Mouse (Mus musculus): ENCODE results near the gene Gm5565. TPM values are rescaled to one million over a fixed set of nuclear protein-coding genes. Genes with fewer than 3 reads are reported as not detected.
"Not testable (repeated sequence)": the region's sequence is repeated elsewhere in the genome, so short reads cannot be mapped to it uniquely, and the experiment has no call there.

Gene Gm5565
- polyA plus RNA-seq, 1 experiment from 2014 or later, result not detected

- H3K9ac ChIP-seq (replicated peaks); H3K4me3 ChIP-seq; H3K27ac ChIP-seq (replicated peaks); ATAC-seq (ENCODE audit: low FRiP score, low read depth); H3K27me3 ChIP-seq; H3K4me1 ChIP-seq; H3K36me3 ChIP-seq; H3K4me2 ChIP-seq (replicated peaks): not testable (repeated sequence)
- H3K9me3 ChIP-seq, result peaks cover 17% of the 10 kb centered on the region; the same call in 1 of the 2 replicates
- WGBS, result 79% methylated on average over 4 of the region's 4 CpGs
These were observed 24.9 kb upstream of the Gm5565 start, which contains the start of gene 1700001J03Rik for GRCm38 (mm10) chr5:146185204-146185603. Gene 1700001J03Rik (minus strand): TSS chr5:146185304.

GRCm38 (mm10) chr5:146172744-146173143, 12.4 kb upstream of the Gm5565 start:
- WGBS, result 66% methylated on average over 4 of the region's 4 CpGs
- H3K4me3 ChIP-seq; H3K36me3 ChIP-seq; H3K27me3 ChIP-seq; ATAC-seq (ENCODE audit: low FRiP score, low read depth); H3K4me1 ChIP-seq; H3K4me2 ChIP-seq (replicated peaks); H3K27ac ChIP-seq (replicated peaks); H3K9ac ChIP-seq (replicated peaks); H3K9me3 ChIP-seq: not testable (repeated sequence)

GRCm38 (mm10) chr5:146170621-146171020, 10.3 kb upstream of the Gm5565 start, which contains the start of gene Gm6309:
Gene Gm6309 (minus strand): TSS chr5:146170721.
- H3K4me3 ChIP-seq; H3K4me2 ChIP-seq (replicated peaks); H3K27ac ChIP-seq (replicated peaks); H3K36me3 ChIP-seq; ATAC-seq (ENCODE audit: low FRiP score, low read depth); H3K4me1 ChIP-seq; H3K9me3 ChIP-seq; H3K27me3 ChIP-seq; H3K9ac ChIP-seq (replicated peaks): not testable (repeated sequence)
- 72% methylated on average over 2 of the region's 2 CpGs for WGBS

GRCm38 (mm10) chr5:146158326-146158725, 2.0 kb downstream of the Gm5565 start:
- H3K4me1 ChIP-seq; H3K4me2 ChIP-seq (replicated peaks); H3K27me3 ChIP-seq; H3K27ac ChIP-seq (replicated peaks); ATAC-seq (ENCODE audit: low FRiP score, low read depth); H3K36me3 ChIP-seq; H3K4me3 ChIP-seq; H3K9ac ChIP-seq (replicated peaks): not testable (repeated sequence)
- H3K9me3 ChIP-seq, result 0 out of 2 replicates have a peak, but pooled peaks cover 17% of the 10 kb centered on the region
- 91% methylated on average over 4 of the region's 4 CpGs for WGBS

- H3K9me3 ChIP-seq, result peaks cover 12% of the 10 kb centered on the region; the same call in 1 of the 2 replicates
- 74% methylated on average over 3 of the region's 3 CpGs for WGBS
- ATAC-seq (ENCODE audit: low FRiP score, low read depth), result no peak
These were observed 9.9 kb downstream of the Gm5565 start for GRCm38 (mm10) chr5:146150454-146150853.

GRCm38 (mm10) chr5:146147903-146148302, 12.4 kb downstream of the Gm5565 start:
- no peak for ATAC-seq (ENCODE audit: low FRiP score, low read depth)
- peaks cover 10% of the 10 kb centered on the region; the same call in 1 of the 2 replicates for H3K9me3 ChIP-seq
- WGBS, result 38% methylated on average over 2 of the region's 2 CpGs
- H3K27me3 ChIP-seq, result no peaks in the 10 kb centered on the region
- no peak overlapping the region for H3K27ac ChIP-seq (replicated peaks)
- no peak overlapping the region for H3K4me3 ChIP-seq
- H3K9ac ChIP-seq (replicated peaks), result no peak overlapping the region
- H3K36me3 ChIP-seq, result no peaks in the 10 kb centered on the region
- no peak overlapping the region for H3K4me2 ChIP-seq (replicated peaks)
- H3K4me1 ChIP-seq, result no peaks in the 10 kb centered on the region

More at GRCm38 (mm10) chr5:146150454-146150853, 9.9 kb downstream of the Gm5565 start:
- Histone ChIP-seq H3K4me3 (no peak overlapping the region), H3K9ac (replicated peaks) (no peak overlapping the region), H3K27ac (replicated peaks) (no peak overlapping the region), H3K4me1 (no peaks in the 10 kb centered on the region), H3K4me2 (replicated peaks) (no peak overlapping the region), H3K27me3 (no peaks in the 10 kb centered on the region), H3K36me3 (no peaks in the 10 kb centered on the region)

Other genes starting within 250 kb of the Gm5565 start
- not detected in 2 replicates for gene Cyp3a25, start 150.9 kb downstream of the Gm5565 start, polyA plus RNA-seq (2016; fragmentation: Nextera tagmentation; extraction: Ambion mirVana)
- gene Cyp3a59, start 81.3 kb downstream of the Gm5565 start, polyA plus RNA-seq (2016; fragmentation: Nextera tagmentation; extraction: Ambion mirVana), result not detected in 2 replicates
- not detected in 2 replicates for gene Gm6309, start 10.2 kb upstream of the Gm5565 start, polyA plus RNA-seq (2016; fragmentation: Nextera tagmentation; extraction: Ambion mirVana)
- not detected in 2 replicates for gene 1700001J03Rik, start 24.8 kb upstream of the Gm5565 start, polyA plus RNA-seq (2016; fragmentation: Nextera tagmentation; extraction: Ambion mirVana)
- 25.5 and 28.6 TPM in 2 replicates for gene Rnf6, start 61.0 kb upstream of the Gm5565 start, polyA plus RNA-seq (2016; fragmentation: Nextera tagmentation; extraction: Ambion mirVana)
- gene Cdk8, start 70.7 kb upstream of the Gm5565 start, polyA plus RNA-seq (2016; fragmentation: Nextera tagmentation; extraction: Ambion mirVana), result 34.0 and 39.1 TPM in 2 replicates
- 9.6 and 12.0 TPM in 2 replicates for gene Wasf3, start 224.4 kb upstream of the Gm5565 start, polyA plus RNA-seq (2016; fragmentation: Nextera tagmentation; extraction: Ambion mirVana)

Data from midbrain, embryonic 12.5 days (tissue).